Mouse (Mus musculus) MEL (cell line): ENCODE measurements around the gene Kirrel2. TPM values are rescaled to one million over a fixed set of nuclear protein-coding genes. Genes with fewer than 3 reads are reported as not detected.

ENCODE experiments used
- DNase-seq: peaks from one replicate; pipeline ENCODE4 v3.0.0; 2011; ENCODE audit warnings: low read depth, low spot score
- H3K27ac ChIP-seq: 2 replicates; pipeline ENCODE4 v1.5.1; 2012; ENCODE audit warnings: low read depth, mild to moderate bottlenecking, control low read depth, low read length, moderate library complexity; ENCODE audit not compliant: control insufficient read depth
- H3K27me3 ChIP-seq, 2 experiments: fragments of 150-350 bp in 1 of 2; sonication (generic) in 1 of 2; 2 replicates each; pipeline ENCODE4 v1.6.1; 2012; ENCODE audit warnings: low read length in 2 of 2, mild to moderate bottlenecking in 2 of 2, improper control_type of control experiment in 1 of 2, moderate library complexity in 1 of 2; ENCODE audit not compliant: insufficient read depth in 2 of 2, control insufficient read depth in 1 of 2
- H3K36me3 ChIP-seq, 2 experiments: 2 replicates each; pipeline ENCODE4 v1.6.1; 2012 to 2014; ENCODE audit warnings: low read length in 2 of 2, improper control_type of control experiment in 1 of 2, inconsistent platforms in 1 of 2, mild to moderate bottlenecking in 1 of 2; ENCODE audit not compliant: insufficient read depth in 2 of 2, control insufficient read depth in 1 of 2
- H3K4me1 ChIP-seq, 2 experiments: fragments of 150-350 bp in 1 of 2; sonication (generic) in 1 of 2; 2 replicates each; pipeline ENCODE4 v1.6.1; 2012; ENCODE audit warnings: low read length in 2 of 2, improper control_type of control experiment in 1 of 2, mild to moderate bottlenecking in 1 of 2; ENCODE audit not compliant: insufficient read depth in 2 of 2, control insufficient read depth in 1 of 2
- H3K4me3 ChIP-seq, 2 experiments: fragments of 150-350 bp in 1 of 2; sonication (generic) in 1 of 2; 2 replicates each; pipeline ENCODE4 v1.5.1; 2012; ENCODE audit warnings: low read depth in 2 of 2, low read length in 2 of 2, mild to moderate bottlenecking in 2 of 2, moderate library complexity in 2 of 2, control low read depth in 1 of 2, improper control_type of control experiment in 1 of 2; ENCODE audit not compliant: control insufficient read depth in 1 of 2, insufficient read depth in 1 of 2
- H3K79me2 ChIP-seq: 2 replicates; pipeline ENCODE4 v1.6.1; 2012; ENCODE audit warnings: mild to moderate bottlenecking, low read length, moderate library complexity; ENCODE audit not compliant: control insufficient read depth, poor library complexity, insufficient read depth
- H3K9ac ChIP-seq: 2 replicates; pipeline ENCODE4 v1.6.1; 2012; ENCODE audit warnings: low read depth, mild to moderate bottlenecking, control low read depth, low read length, moderate library complexity; ENCODE audit not compliant: control insufficient read depth, poor library complexity, severe bottlenecking
- H3K9me3 ChIP-seq: fragments of 150-350 bp; sonication (generic); replicated peaks from 2 replicates; pipeline ENCODE4 v1.6.1; 2012; ENCODE audit warnings: mild to moderate bottlenecking, low read length, improper control_type of control experiment, moderate library complexity; ENCODE audit not compliant: insufficient read depth
- BHLHE40 ChIP-seq: IDR thresholded peaks from 2 replicates; pipeline ENCODE4 v1.6.1; 2012; ENCODE audit warnings: low read depth, mild to moderate bottlenecking, inconsistent platforms, low read length, improper control_type of control experiment, borderline replicate concordance
- CHD1 ChIP-seq: IDR thresholded peaks from 2 replicates; pipeline ENCODE4 v1.6.1; 2012; ENCODE audit warnings: low read depth, mild to moderate bottlenecking, inconsistent platforms, low read length, improper control_type of control experiment
- CHD2 ChIP-seq: IDR thresholded peaks from 2 replicates; pipeline ENCODE4 v1.6.1; 2011; ENCODE audit warnings: low read length, improper control_type of control experiment
- CTCF ChIP-seq, 3 experiments: IDR thresholded peaks in 2 of 3; conservative IDR thresholded peaks in 1 of 3; 2 replicates each; pipeline ENCODE4 v1.5.1; 2011 to 2012; ENCODE audit warnings: low read length in 3 of 3, low read depth in 2 of 3, mild to moderate bottlenecking in 2 of 3, improper control_type of control experiment in 1 of 3, inconsistent platforms in 1 of 3, mixed read lengths in 1 of 3, moderate library complexity in 1 of 3; ENCODE audit not compliant: control insufficient read depth in 1 of 3, insufficient read depth in 1 of 3, poor library complexity in 1 of 3, severe bottlenecking in 1 of 3
- ELF1 ChIP-seq: IDR thresholded peaks from 2 replicates; pipeline ENCODE4 v1.6.1; 2014; ENCODE audit warnings: low read depth, mild to moderate bottlenecking, inconsistent platforms, low read length, improper control_type of control experiment, moderate library complexity
- EP300 ChIP-seq, 2 experiments: IDR thresholded peaks; 2 replicates each; pipeline ENCODE4 v1.6.1; 2011; ENCODE audit warnings: improper control_type of control experiment in 2 of 2, low read length in 2 of 2, low read depth in 1 of 2, mild to moderate bottlenecking in 1 of 2
- GATA1 ChIP-seq: IDR thresholded peaks from 2 replicates; pipeline ENCODE4 v1.6.1; 2011; ENCODE audit warnings: low read depth, low read length, improper control_type of control experiment
- JUND ChIP-seq: IDR thresholded peaks from 2 replicates; pipeline ENCODE4 v1.6.1; 2011; ENCODE audit warnings: low read depth, mild to moderate bottlenecking, improper control_type of control experiment, low read length
- KAT2A ChIP-seq: conservative IDR thresholded peaks from 2 replicates; pipeline ENCODE4 v1.6.1; 2012; ENCODE audit warnings: low read depth, low read length, improper control_type of control experiment, inconsistent platforms
- MAX ChIP-seq: IDR thresholded peaks from 2 replicates; pipeline ENCODE4 v1.6.1; 2011; ENCODE audit warnings: low read length, improper control_type of control experiment
- MEF2A ChIP-seq: IDR thresholded peaks from 2 replicates; pipeline ENCODE4 v1.6.1; 2014; ENCODE audit warnings: low read depth, mild to moderate bottlenecking, inconsistent platforms, low read length, improper control_type of control experiment; ENCODE audit not compliant: poor library complexity, insufficient replicate concordance, severe bottlenecking; ENCODE audit errors: extremely low read depth
- MXI1 ChIP-seq: IDR thresholded peaks from 2 replicates; pipeline ENCODE4 v1.6.1; 2011; ENCODE audit warnings: mild to moderate bottlenecking, low read depth, low read length, improper control_type of control experiment
- MYB ChIP-seq: IDR thresholded peaks from 2 replicates; pipeline ENCODE4 v1.6.1; 2011; ENCODE audit warnings: mild to moderate bottlenecking, low read depth, low read length, improper control_type of control experiment
- NELFE ChIP-seq: IDR thresholded peaks from 2 replicates; pipeline ENCODE4 v1.6.1; 2011; ENCODE audit warnings: low read depth, low read length, improper control_type of control experiment
- NRF1 ChIP-seq: IDR thresholded peaks from 2 replicates; pipeline ENCODE4 v1.6.1; 2014; ENCODE audit warnings: low read depth, mild to moderate bottlenecking, inconsistent platforms, low read length, improper control_type of control experiment, moderate library complexity; ENCODE audit not compliant: poor library complexity, insufficient read depth, severe bottlenecking
- POLR2A ChIP-seq, 2 experiments: IDR thresholded peaks; 2 replicates each; pipeline ENCODE4 v1.6.1; 2011 to 2012; ENCODE audit warnings: low read length in 2 of 2, mild to moderate bottlenecking in 2 of 2, control low read depth in 1 of 2, improper control_type of control experiment in 1 of 2, low read depth in 1 of 2, moderate library complexity in 1 of 2; ENCODE audit not compliant: control insufficient read depth in 1 of 2, insufficient read depth in 1 of 2, poor library complexity in 1 of 2
- POLR2AphosphoS2 ChIP-seq: IDR thresholded peaks from 2 replicates; pipeline ENCODE4 v1.6.1; 2011; ENCODE audit warnings: low read length, improper control_type of control experiment
- POLR2AphosphoS5 ChIP-seq: IDR thresholded peaks from 2 replicates; pipeline ENCODE4 v1.6.1; 2012; ENCODE audit warnings: low read depth, borderline replicate concordance, mild to moderate bottlenecking, inconsistent platforms, low read length, moderate library complexity, mixed read lengths
- SIN3A ChIP-seq: IDR thresholded peaks from 2 replicates; pipeline ENCODE4 v1.6.1; 2012; ENCODE audit warnings: low read length, improper control_type of control experiment, inconsistent platforms
- SMC3 ChIP-seq: IDR thresholded peaks from 2 replicates; pipeline ENCODE4 v1.6.1; 2011; ENCODE audit warnings: low read depth, low read length, improper control_type of control experiment
- TAL1 ChIP-seq: IDR thresholded peaks from 2 replicates; pipeline ENCODE4 v1.6.1; 2012; ENCODE audit warnings: mild to moderate bottlenecking, inconsistent platforms, low read length, moderate library complexity, mixed read lengths
- TBP ChIP-seq: IDR thresholded peaks from 2 replicates; pipeline ENCODE4 v1.8.0; 2011; ENCODE audit warnings: low read depth, low read length, improper control_type of control experiment
- UBTF ChIP-seq: IDR thresholded peaks from 2 replicates; pipeline ENCODE4 v1.6.1; 2012; ENCODE audit warnings: low read depth, mild to moderate bottlenecking, inconsistent platforms, low read length, improper control_type of control experiment, moderate library complexity, borderline replicate concordance; ENCODE audit not compliant: insufficient read depth
- USF2 ChIP-seq, 2 experiments: IDR thresholded peaks; 2 replicates each; pipeline ENCODE4 v1.6.1; 2011 to 2012; ENCODE audit warnings: improper control_type of control experiment in 2 of 2, low read length in 2 of 2, borderline replicate concordance in 1 of 2, inconsistent platforms in 1 of 2, low read depth in 1 of 2, mild to moderate bottlenecking in 1 of 2; ENCODE audit not compliant: insufficient read depth in 1 of 2
- ZC3H11A ChIP-seq: IDR thresholded peaks from 2 replicates; pipeline ENCODE4 v1.6.1; 2012; ENCODE audit warnings: low read depth, mild to moderate bottlenecking, inconsistent platforms, low read length, improper control_type of control experiment
- ZMIZ1 ChIP-seq: IDR thresholded peaks from 2 replicates; pipeline ENCODE4 v1.6.1; 2012; ENCODE audit warnings: low read depth, mild to moderate bottlenecking, inconsistent platforms, low read length, improper control_type of control experiment, moderate library complexity
- ZNF384 ChIP-seq: IDR thresholded peaks from 2 replicates; pipeline ENCODE4 v1.6.1; 2012; ENCODE audit warnings: low read depth, mild to moderate bottlenecking, inconsistent platforms, low read length, improper control_type of control experiment
- polyA plus RNA-seq, 2 experiments: library from polyadenylated mRNA; stranded (reverse) in 1 of 2; unstranded in 1 of 2; fragments of >175 nt in 1 of 2; fragments of >200 nt in 1 of 2; gene quantifications; 2 replicates each; pipeline versions ENCODE4 v1.2.1 to v1.2.4; 2012; ENCODE audit warnings: low replicate concordance in 2 of 2, low read depth in 1 of 2; ENCODE audit not compliant: insufficient read length in 2 of 2, insufficient read depth in 1 of 2, missing spikeins in 1 of 2
- total RNA-seq: library from RNA; depleted of rRNA; stranded (reverse); fragments of 300-350 nt; gene quantifications from 2 replicates; pipeline ENCODE4 v1.2.3, GENCODE M21; 2012

Kirrel2 gene
- total and polyA plus RNA-seq, 3 experiments = not detected

DNA sequence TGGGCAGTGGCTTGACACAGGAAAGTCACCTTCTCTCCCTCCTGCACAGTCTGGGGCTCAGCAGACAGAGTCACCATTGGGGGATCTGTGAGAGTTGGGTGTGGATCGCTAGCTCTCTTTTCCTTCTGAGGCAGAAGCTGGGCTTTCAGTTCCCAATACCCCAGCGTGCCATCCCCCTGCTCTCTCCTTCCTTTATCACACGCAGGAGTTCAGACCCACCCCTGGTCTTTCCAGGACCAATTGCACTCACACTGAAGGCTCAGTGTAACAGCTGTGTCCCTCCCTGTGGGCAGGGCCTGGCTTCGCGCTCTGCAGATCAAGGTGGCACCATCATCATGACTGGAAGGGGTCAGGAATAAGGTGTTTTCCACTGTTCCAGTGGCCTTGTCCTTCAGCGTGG is 3.2 kb downstream of the Kirrel2 start:
- Histone ChIP-seq H3K27ac (no peak overlapping the region), H3K9me3 (no peaks in the 10 kb centered on the region)

GRCm38 (mm10) chr7:30453766-30454165 is 3.7 kb downstream of the Kirrel2 start:
- no peak overlapping the region for H3K9ac ChIP-seq
- no peaks in the 10 kb centered on the region for H3K4me1 ChIP-seq
- no peak for DNase-seq
- no peaks in the 10 kb centered on the region for H3K9me3 ChIP-seq
- H3K27me3 ChIP-seq = no peaks in the 10 kb centered on the region; a peak in 1 of 4 replicates
- no peaks in the 10 kb centered on the region for H3K79me2 ChIP-seq
- no peak overlapping the region for H3K4me3 ChIP-seq
- no peak for TF ChIP-seq USF2 (IDR thresholded peaks at IDR 0.05; ENCODE audit: borderline replicate concordance in 1 of 2, insufficient read depth in 1 of 2, low read depth in 1 of 2, low read length in 2 of 2)
- no peak for TF ChIP-seq ZNF384
- no peak for TF ChIP-seq ZC3H11A
- TF ChIP-seq SMC3 = no peak
- no peak for TF ChIP-seq NELFE
- no peak for TF ChIP-seq TBP
- TF ChIP-seq MEF2A = no peak
- TF ChIP-seq POLR2AphosphoS5 = no peak
- no peak for TF ChIP-seq POLR2A (IDR thresholded peaks at IDR 0.05; ENCODE audit: control insufficient read depth in 1 of 2, insufficient read depth in 1 of 2, low read depth in 1 of 2, low read length in 2 of 2, poor library complexity in 1 of 2)
- no peak for TF ChIP-seq JUND
- TF ChIP-seq NRF1 = no peak
- TF ChIP-seq CHD1 = no peak
- TF ChIP-seq BHLHE40 = no peak
- no peak for TF ChIP-seq CTCF (IDR thresholded peaks at IDR 0.05 in 2 of 3, conservative IDR thresholded peaks at IDR 0.05 in 1 of 3; ENCODE audit: control insufficient read depth in 1 of 3, insufficient read depth in 1 of 3, low read depth in 2 of 3, low read length in 3 of 3, poor library complexity in 1 of 3, severe bottlenecking in 1 of 3)
- no peak for TF ChIP-seq MAX
- no peaks in the 10 kb centered on the region for H3K36me3 ChIP-seq
- H3K27ac ChIP-seq = no peak overlapping the region

More for the DNA sequence above, 3.2 kb downstream of the Kirrel2 start:
- Histone ChIP-seq H3K27me3 (no peaks in the 10 kb centered on the region; a peak in 1 of 4 replicates), H3K79me2 (no peaks in the 10 kb centered on the region), H3K9ac (no peak overlapping the region), H3K4me1 (no peaks in the 10 kb centered on the region), H3K36me3 (no peaks in the 10 kb centered on the region), H3K4me3 (no peak overlapping the region)
- no peak for DNase-seq
- TF ChIP-seq ELF1 (no peak), CHD2 (no peak), UBTF (no peak), USF2 (IDR thresholded peaks at IDR 0.05; ENCODE audit: borderline replicate concordance in 1 of 2, insufficient read depth in 1 of 2, low read depth in 1 of 2, low read length in 2 of 2) (no peak), POLR2A (IDR thresholded peaks at IDR 0.05; ENCODE audit: control insufficient read depth in 1 of 2, insufficient read depth in 1 of 2, low read depth in 1 of 2, low read length in 2 of 2, poor library complexity in 1 of 2) (no peak), TAL1 (no peak), GATA1 (no peak), KAT2A (no peak), MXI1 (no peak), POLR2AphosphoS2 (no peak), MYB (no peak), BHLHE40 (no peak), NRF1 (no peak), ZMIZ1 (no peak), JUND (no peak), SIN3A (no peak), ZC3H11A (no peak), TBP (no peak), EP300 (IDR thresholded peaks at IDR 0.05; ENCODE audit: low read depth in 1 of 2, low read length in 2 of 2) (no peak)
